Mouse (Mus musculus): ENCODE measurements around the gene Msh3. TPM values are rescaled to one million over a fixed set of nuclear protein-coding genes. Genes with fewer than 3 reads are reported as not detected.
A peak's percentile ranks its signal among the peaks of the same experiment; 100 is the strongest.
"Not testable (repeated sequence)": the region's sequence is repeated elsewhere in the genome, so short reads cannot be mapped to it uniquely, and the experiment has no call there.

Gene Msh3
- polyA plus RNA-seq (2015; fragmentation: Nextera tagmentation; extraction: Ambion mirVana): 13.4 and 16.7 TPM in 2 replicates

DNA sequence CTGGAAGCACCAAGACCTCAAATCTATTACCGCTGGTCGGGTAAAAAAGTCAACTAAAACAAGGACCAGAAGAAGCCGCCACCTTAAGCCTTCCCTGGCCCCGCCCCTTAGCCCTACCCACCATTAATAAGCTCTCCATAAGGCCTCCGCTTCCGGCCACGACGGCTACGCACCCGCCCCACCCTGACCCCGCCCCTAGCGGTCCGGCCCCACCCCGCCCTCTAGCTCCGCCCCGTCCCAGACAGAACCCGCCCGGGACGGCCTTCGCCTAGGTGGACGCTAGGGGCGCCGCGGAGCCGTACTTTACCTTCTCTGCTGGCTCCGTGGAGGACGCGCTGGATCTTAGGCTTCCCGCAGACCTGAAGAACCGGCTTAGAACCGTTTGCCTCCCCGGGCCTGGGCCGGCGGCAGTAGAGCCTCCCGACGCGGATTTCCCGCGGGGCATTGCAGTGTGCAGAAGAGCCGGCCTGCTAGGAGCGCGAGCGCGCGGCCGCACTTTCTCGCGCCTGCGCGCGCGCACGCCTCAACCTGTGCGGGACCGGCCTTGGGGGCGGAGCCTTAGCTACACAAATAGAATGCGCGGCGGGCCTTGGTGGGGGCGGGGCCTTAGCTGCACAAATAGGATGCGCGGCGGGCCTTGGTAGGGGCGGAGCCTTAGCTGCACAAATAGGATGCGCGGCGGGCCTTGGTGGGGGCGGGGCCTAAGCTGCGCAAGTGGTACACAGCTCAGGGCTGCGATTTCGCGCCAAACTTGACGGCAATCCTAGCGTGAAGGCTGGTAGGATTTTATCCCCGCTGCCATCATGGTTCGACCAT is at the start of gene Msh3, which contains the start of gene Dhfr:
TSS of gene Msh3 (minus strand) at position 548 of the 816 bp plus-strand sequence.
TSS of gene Dhfr (plus strand) at position 271 of the 816 bp plus-strand sequence.
- peak within 1 kb of the TSS; percentile 93 for H3K4me3 ChIP-seq
- WGBS: under 1% methylated on average over 76 of the region's 76 CpGs
- H3K27me3 ChIP-seq: no peaks in the 10 kb centered on the region
- H3K4me2 ChIP-seq: peak within 1 kb of the TSS; percentile 100
- H3K9me3 ChIP-seq (replicated peaks): no peaks in the 10 kb centered on the region
- peak within 1 kb of the TSS; percentile 86 for H3K9ac ChIP-seq
- peaks cover 9% of the 10 kb centered on the region for H3K36me3 ChIP-seq
- H3K27ac ChIP-seq: peak within 1 kb of the TSS; percentile 98
- ATAC-seq (replicated peaks; ENCODE audit: insufficient number of reproducible peaks, insufficient read depth, low FRiP score, low read depth): peak; percentile 98
- H3K4me1 ChIP-seq (replicated peaks): peaks cover 19% of the 10 kb centered on the region

DNA sequence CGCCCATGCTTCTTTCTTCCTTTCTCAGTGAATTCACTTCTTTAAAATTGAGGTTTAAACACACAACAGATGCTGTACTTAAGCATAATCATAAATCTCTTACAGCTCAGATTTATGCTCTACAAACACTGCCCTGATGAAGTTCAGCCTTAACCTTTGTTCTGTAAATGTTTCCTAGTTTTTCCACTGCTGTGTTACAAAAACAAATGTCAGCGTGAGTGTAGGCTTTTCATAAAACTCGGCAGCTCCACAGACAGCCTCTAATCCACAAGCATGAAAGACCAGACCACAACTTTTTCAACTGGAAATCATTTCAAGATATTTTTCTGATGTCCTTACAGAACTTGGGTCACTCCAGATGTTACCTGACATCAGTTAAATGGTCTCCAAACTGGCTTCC is 48.7 kb upstream of the Msh3 start:
- H3K4me2 ChIP-seq: no peak overlapping the region

DNA sequence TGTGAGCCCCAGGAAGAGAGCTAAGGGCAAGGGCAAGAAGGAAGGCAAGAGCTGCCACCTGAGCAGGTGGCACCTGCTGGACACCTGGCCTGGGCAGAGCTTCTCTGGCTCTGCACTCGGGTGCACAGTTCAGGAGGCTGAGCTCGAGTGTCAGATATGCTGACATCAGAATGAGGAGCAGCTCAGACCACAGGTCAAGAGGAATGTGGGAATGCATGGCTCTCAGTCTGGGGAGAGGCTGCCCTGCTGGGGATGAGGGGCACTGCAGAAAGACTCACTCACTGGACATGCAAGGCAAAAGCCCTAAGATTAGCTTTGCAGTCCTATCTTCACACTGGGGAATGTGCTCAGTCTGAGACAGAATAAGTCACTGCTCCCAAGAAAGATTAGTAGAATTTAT is 47.3 kb upstream of the Msh3 start:
- ATAC-seq (replicated peaks; ENCODE audit: insufficient number of reproducible peaks, insufficient read depth, low FRiP score, low read depth): no peak
- Histone ChIP-seq H3K4me2 (no peak overlapping the region), H3K36me3 (no peaks in the 10 kb centered on the region), H3K27ac (no peak overlapping the region), H3K4me1 (replicated peaks) (no peaks in the 10 kb centered on the region), H3K9me3 (replicated peaks) (no peaks in the 10 kb centered on the region), H3K9ac (no peak overlapping the region), H3K4me3 (no peak overlapping the region), H3K27me3 (no peaks in the 10 kb centered on the region)
- 32% methylated on average over 2 of the region's 2 CpGs for WGBS

More for the DNA sequence above, 48.7 kb upstream of the Msh3 start:
- Histone ChIP-seq H3K27ac (no peak overlapping the region), H3K4me3 (no peak overlapping the region), H3K4me1 (replicated peaks) (no peaks in the 10 kb centered on the region), H3K36me3 (no peaks in the 10 kb centered on the region), H3K9me3 (replicated peaks) (no peaks in the 10 kb centered on the region), H3K27me3 (no peaks in the 10 kb centered on the region), H3K9ac (no peak overlapping the region)
- ATAC-seq (replicated peaks; ENCODE audit: insufficient number of reproducible peaks, insufficient read depth, low FRiP score, low read depth): no peak
- 78% methylated on average over 3 of the region's 3 CpGs for WGBS

DNA sequence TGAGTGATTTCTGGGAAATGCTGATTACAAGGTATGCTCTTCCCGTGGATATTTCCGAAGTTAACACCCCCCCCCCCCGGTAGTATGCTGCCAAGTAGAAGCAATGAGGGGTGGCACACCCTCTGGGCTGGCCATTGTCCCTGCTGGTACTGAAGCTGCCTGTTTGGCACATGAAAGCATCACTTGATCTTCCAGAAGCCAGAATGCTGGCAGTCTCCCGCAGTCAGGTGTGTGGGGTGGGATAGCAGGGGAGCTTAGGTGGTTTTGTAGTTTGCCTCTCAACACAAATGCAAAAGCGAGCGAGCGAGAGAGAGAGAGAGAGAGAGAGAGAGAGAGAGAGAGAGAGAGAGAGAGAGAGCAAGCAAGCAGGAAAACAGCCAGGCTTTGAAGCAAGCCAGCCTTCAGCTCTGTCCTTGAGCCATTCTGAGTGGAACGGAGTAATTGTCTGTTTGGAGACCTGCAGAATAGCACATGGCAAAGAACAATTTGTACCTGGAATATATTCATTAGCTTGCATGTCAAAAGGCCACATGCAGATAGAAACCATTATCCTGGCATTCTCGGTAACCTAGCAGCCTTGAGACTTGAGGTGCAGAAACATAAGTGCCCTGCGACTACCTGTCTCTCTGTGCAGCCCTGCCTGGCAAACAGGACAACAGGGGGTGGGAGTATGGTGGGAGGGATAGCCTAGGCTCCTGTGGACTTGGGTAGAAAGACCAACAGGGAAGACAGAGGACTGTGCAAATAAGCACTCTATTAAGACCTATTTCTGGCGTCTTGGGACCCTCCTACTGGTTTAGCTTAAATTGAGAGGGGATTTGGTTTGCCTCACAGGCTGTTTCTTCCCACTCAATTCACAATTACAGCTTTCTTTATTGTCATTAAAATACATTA is 43.9 kb upstream of the Msh3 start:
- WGBS: 73% methylated on average over 11 of the region's 11 CpGs
- Histone ChIP-seq H3K27ac (no peak overlapping the region), H3K36me3 (no peaks in the 10 kb centered on the region), H3K27me3 (no peaks in the 10 kb centered on the region), H3K4me2 (no peak overlapping the region), H3K9me3 (replicated peaks) (no peaks in the 10 kb centered on the region), H3K9ac (no peak overlapping the region), H3K4me1 (replicated peaks) (no peaks in the 10 kb centered on the region), H3K4me3 (no peak overlapping the region)
- ATAC-seq (replicated peaks; ENCODE audit: insufficient number of reproducible peaks, insufficient read depth, low FRiP score, low read depth): no peak

DNA sequence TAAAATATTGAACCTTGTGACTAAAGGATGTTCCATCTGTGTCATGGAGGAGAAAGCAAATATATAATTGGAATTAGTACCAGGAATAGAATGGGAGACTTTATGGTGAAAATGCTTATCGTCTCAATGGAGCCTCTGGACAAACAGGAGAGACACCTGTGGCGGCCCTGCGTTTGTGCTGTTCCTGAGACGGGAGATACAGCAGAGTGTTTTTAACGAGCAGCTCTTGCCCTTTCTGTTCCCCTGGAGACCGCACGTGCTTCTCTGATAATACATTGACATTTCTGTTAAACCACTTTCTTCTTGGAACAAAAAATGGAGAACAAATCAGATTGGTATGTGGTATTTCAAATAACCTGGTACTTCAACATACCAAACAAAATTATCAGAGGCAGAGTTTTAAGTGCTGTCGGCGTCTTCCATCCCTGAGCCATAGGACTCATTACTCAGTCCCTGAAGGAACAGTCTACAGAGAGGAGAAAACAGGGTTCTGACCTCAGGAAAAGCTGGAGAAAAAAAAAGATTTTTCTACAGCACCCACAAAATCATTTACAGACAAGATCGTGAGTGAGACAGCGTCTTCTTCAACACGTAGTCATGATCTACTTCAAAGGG is 38.4 kb upstream of the Msh3 start:
- H3K9ac ChIP-seq: no peak overlapping the region
- H3K4me3 ChIP-seq: no peak overlapping the region
- WGBS: 76% methylated on average over 12 of the region's 12 CpGs
- no peak overlapping the region for H3K27ac ChIP-seq
- no peaks in the 10 kb centered on the region for H3K27me3 ChIP-seq
- no peaks in the 10 kb centered on the region for H3K36me3 ChIP-seq
- no peak overlapping the region for H3K4me2 ChIP-seq
- no peaks in the 10 kb centered on the region for H3K9me3 ChIP-seq (replicated peaks)
- ATAC-seq (replicated peaks; ENCODE audit: insufficient number of reproducible peaks, insufficient read depth, low FRiP score, low read depth): no peak
- H3K4me1 ChIP-seq (replicated peaks): no peaks in the 10 kb centered on the region

DNA sequence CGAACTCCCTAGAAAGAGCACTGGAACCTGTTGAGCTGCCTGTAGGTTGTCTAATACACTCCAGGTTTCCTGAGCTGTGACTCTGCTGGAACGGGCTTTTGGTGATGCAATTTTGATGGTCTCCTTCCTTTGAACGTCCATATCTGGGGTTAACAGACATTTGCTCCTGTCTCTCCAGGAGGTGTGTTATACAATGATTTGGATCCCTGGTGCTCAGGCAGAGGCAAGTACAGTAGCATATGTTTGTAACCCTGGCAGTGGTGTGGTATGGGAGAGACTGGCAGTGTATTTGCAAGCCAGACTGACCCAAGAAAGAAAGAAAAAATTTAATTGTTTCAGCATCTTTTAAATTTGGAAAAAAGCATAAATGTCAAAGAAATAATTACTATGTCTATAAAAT is 32.6 kb upstream of the Msh3 start:
- H3K4me3 ChIP-seq: no peak overlapping the region
- H3K36me3 ChIP-seq: no peaks in the 10 kb centered on the region; the same call in 1 of the 2 replicates
- WGBS: 78% methylated on average over 3 of the region's 3 CpGs
- no peak overlapping the region for H3K9ac ChIP-seq
- no peak for ATAC-seq (replicated peaks; ENCODE audit: insufficient number of reproducible peaks, insufficient read depth, low FRiP score, low read depth)
- H3K9me3 ChIP-seq (replicated peaks): no peaks in the 10 kb centered on the region
- H3K27me3 ChIP-seq: no peaks in the 10 kb centered on the region
- no peaks in the 10 kb centered on the region for H3K4me1 ChIP-seq (replicated peaks)
- no peak overlapping the region for H3K27ac ChIP-seq
- H3K4me2 ChIP-seq: no peak overlapping the region

DNA sequence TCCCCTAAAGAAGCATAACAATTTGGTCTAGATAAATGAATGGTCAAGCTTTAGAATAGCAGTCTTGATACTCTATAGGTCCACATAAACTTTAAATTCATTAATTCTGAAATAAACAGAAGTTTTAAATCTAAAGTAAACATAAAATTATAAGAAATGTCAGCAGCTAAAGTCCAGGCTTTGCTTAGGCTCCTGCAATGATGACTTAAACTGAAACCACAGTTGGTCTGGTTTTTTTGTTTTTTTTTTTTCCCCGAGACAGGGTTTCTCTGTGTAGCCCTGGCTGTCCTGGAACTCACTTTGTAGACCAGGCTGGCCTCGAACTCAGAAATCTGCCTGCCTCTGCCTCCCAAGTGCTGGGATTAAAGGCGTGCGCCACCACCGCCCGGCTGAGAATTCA is 16.7 kb upstream of the Msh3 start:
- peaks cover 23% of the 10 kb centered on the region for H3K36me3 ChIP-seq
- H3K27me3 ChIP-seq; H3K9ac ChIP-seq; ATAC-seq (replicated peaks; ENCODE audit: insufficient number of reproducible peaks, insufficient read depth, low FRiP score, low read depth); H3K4me1 ChIP-seq (replicated peaks); H3K27ac ChIP-seq; H3K9me3 ChIP-seq (replicated peaks); H3K4me2 ChIP-seq; H3K4me3 ChIP-seq: not testable (repeated sequence)
- 93% methylated on average over 6 of the region's 6 CpGs for WGBS

DNA sequence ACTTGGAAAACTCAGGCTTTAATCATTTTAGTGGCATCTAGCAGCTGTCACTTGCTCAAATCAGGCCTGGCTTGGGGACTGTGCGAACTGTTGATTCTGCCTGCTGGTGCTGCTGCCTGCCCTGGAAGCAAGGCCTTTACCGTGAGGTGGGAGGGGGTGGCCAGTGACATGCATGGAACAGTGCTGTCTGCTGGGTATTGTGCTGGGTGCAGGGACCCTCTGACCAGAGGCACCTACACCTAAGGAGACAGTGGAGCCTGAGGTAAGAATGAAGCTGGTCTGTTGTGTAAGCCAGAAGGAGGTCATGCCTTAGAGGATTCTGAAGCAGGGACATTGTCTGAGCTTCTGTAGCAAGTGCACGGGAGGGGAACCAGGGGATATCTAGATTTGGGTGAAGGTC is 16.0 kb upstream of the Msh3 start:
- WGBS: 83% methylated on average over 3 of the region's 3 CpGs
- Histone ChIP-seq H3K4me2 (no peak overlapping the region), H3K27ac (no peak overlapping the region), H3K4me1 (replicated peaks) (no peaks in the 10 kb centered on the region), H3K9me3 (replicated peaks) (no peaks in the 10 kb centered on the region), H3K27me3 (no peaks in the 10 kb centered on the region), H3K36me3 (peaks cover 26% of the 10 kb centered on the region), H3K4me3 (no peak overlapping the region), H3K9ac (no peak overlapping the region)
- no peak for ATAC-seq (replicated peaks; ENCODE audit: insufficient number of reproducible peaks, insufficient read depth, low FRiP score, low read depth)

DNA sequence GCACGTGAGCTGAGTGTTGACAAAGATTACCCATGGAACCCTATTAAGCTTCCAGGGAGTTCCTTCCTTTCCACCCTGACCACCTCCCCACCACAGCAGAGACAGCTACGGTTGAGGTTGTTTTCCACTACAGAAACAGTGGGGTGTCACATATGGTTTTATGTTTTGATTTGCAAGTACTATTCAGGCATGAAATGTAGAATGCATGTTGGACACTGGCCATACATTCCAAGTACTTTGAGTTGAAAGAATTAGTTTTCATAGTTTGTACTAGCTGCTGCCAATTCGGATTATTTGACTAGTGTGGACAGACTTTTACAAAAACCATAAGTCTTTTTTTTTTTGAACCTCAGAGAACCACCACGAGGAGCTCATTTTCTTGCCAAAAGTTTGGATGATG is 10.5 kb upstream of the Msh3 start:
- Histone ChIP-seq H3K27ac (no peak overlapping the region), H3K9me3 (replicated peaks) (no peaks in the 10 kb centered on the region), H3K36me3 (peaks cover 22% of the 10 kb centered on the region), H3K4me2 (no peak overlapping the region), H3K4me1 (replicated peaks) (no peaks in the 10 kb centered on the region), H3K9ac (no peak overlapping the region), H3K27me3 (no peaks in the 10 kb centered on the region), H3K4me3 (no peak overlapping the region)
- WGBS: 64% methylated on average over 4 of the region's 4 CpGs
- ATAC-seq (replicated peaks; ENCODE audit: insufficient number of reproducible peaks, insufficient read depth, low FRiP score, low read depth): no peak

DNA sequence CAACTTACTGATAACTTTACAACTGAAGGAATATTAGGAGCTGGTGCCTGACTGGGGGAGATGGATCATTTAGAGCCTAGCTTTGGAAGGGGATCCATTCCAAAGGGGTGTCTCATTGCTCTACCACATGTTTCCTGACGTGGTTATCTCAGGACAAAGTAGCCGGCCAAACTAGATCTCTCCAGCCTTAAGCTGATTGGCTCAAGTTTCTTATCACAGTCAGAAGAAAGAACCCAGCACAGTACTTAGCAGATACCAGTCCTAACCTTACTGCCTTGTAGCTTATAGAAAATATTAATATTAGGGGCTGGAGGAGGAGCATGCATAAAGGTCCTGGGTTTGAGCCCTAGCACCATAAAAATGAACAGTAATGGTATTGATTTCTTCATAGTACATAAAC is 6.8 kb upstream of the Msh3 start:
- Histone ChIP-seq H3K4me3 (no peak overlapping the region), H3K9ac (no peak overlapping the region), H3K36me3 (peaks cover 12% of the 10 kb centered on the region; the same call in 1 of the 2 replicates), H3K4me2 (no peak overlapping the region), H3K9me3 (replicated peaks) (no peaks in the 10 kb centered on the region), H3K27ac (no peak overlapping the region), H3K4me1 (replicated peaks) (no peaks in the 10 kb centered on the region), H3K27me3 (no peaks in the 10 kb centered on the region)
- WGBS: 30% methylated on average over 2 of the region's 2 CpGs
- no peak for ATAC-seq (replicated peaks; ENCODE audit: insufficient number of reproducible peaks, insufficient read depth, low FRiP score, low read depth)

DNA sequence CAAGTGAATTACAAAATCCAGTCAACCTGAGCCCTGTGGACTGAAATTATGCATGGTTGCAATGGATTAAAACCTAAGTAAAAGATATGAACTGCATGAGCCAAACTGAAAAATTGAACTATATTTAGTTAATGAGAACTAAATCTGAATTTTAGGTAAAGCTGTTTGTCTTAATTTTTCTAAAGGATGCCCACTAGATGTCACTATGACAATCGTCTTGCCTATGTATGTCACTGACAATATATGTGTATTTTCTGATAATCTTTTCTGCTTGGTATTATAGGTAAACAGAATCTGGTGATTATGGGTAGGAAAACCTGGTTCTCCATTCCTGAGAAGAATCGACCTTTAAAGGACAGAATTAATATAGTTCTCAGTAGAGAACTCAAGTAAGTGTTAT is 2.8 kb upstream of the Msh3 start:
- no peak overlapping the region for H3K4me2 ChIP-seq
- H3K27me3 ChIP-seq: no peaks in the 10 kb centered on the region
- WGBS: 48% methylated on average over 2 of the region's 2 CpGs
- peaks cover 9% of the 10 kb centered on the region; the same call in 1 of the 2 replicates for H3K36me3 ChIP-seq
- no peak overlapping the region for H3K9ac ChIP-seq
- peaks cover 19% of the 10 kb centered on the region for H3K4me1 ChIP-seq (replicated peaks)
- no peak overlapping the region for H3K27ac ChIP-seq
- no peaks in the 10 kb centered on the region for H3K9me3 ChIP-seq (replicated peaks)
- no peak overlapping the region for H3K4me3 ChIP-seq
- ATAC-seq (replicated peaks; ENCODE audit: insufficient number of reproducible peaks, insufficient read depth, low FRiP score, low read depth): no peak
